ENCODE assay signal across 9 mouse cellular contexts in genomic region chr11:87817443-87817773, GRCm38 (mm10). TPM values are rescaled to one million over a fixed set of nuclear protein-coding genes. Genes with fewer than 3 reads are reported as not detected.
DNase-seq lines count a peak whose midpoint lies in the region; ATAC-seq and TF ChIP-seq lines count a peak whose summit lies in the region.
"Had no signal": no experiment of that assay in that cellular context is flagged by ENCODE, and none has a peak within 500 bp of the region (broad histone marks: within the 10 kb centered on the region; RNA-seq: fewer than 3 reads in every experiment).

No protein-coding gene starts in this region.

- no peak for DNase-seq in kidney, adult 9 months
- DNase-seq in hindbrain, postnatal 0 days (ENCODE audit: low spot score) = no peak
- no peak for DNase-seq in midbrain, postnatal 0 days (ENCODE audit: low spot score)
- no peak for DNase-seq in right cerebral cortex, postnatal 25 days
- DNase-seq in thymus, postnatal 36 days = no peak
- no peak for DNase-seq in spleen, postnatal 36 days (ENCODE audit: low spot score in 2 of 2)

- H3K4me1 ChIP-seq in kidney, embryonic 14.5 days (ENCODE audit: control insufficient read depth, insufficient read depth, low read length) = no peaks in the 10 kb centered on the region; the same call in 1 of the 2 replicates
- no peaks in the 10 kb centered on the region for H3K4me1 ChIP-seq in cortical plate, adult 2 months (ENCODE audit: control insufficient read depth, insufficient read depth, low read length)
- peaks cover 6% of the 10 kb centered on the region; the same call in 1 of the 2 replicates for H3K4me1 ChIP-seq in hindbrain, postnatal 0 days (ENCODE audit: insufficient read depth, low read length)
- peaks cover 4% of the 10 kb centered on the region for H3K4me1 ChIP-seq in midbrain, postnatal 0 days (ENCODE audit: insufficient read depth, low read length)

- no peak for TF ChIP-seq CTCF in cortical plate, adult 2 months (IDR thresholded peaks at IDR 0.05; ENCODE audit: extremely low read depth, insufficient read depth, low read length)
- no peak for TF ChIP-seq CTCF in hindbrain, postnatal 0 days (IDR thresholded peaks at IDR 0.05; ENCODE audit: low read depth)
- TF ChIP-seq CTCF in midbrain, postnatal 0 days (IDR thresholded peaks at IDR 0.05) = no peak

- H3K27me3 ChIP-seq in kidney, embryonic 14.5 days (ENCODE audit: control insufficient read depth, insufficient read depth, low read length) = no peaks in the 10 kb centered on the region
- no peaks in the 10 kb centered on the region for H3K27me3 ChIP-seq in hindbrain, postnatal 0 days (ENCODE audit: insufficient read depth, low read length)
- H3K27me3 ChIP-seq in midbrain, postnatal 0 days (ENCODE audit: insufficient read depth, low read length) = no peaks in the 10 kb centered on the region

- no peaks in the 10 kb centered on the region for H3K36me3 ChIP-seq in kidney, embryonic 14.5 days (ENCODE audit: control insufficient read depth, insufficient read depth, low read length)
- no peaks in the 10 kb centered on the region for H3K36me3 ChIP-seq in hindbrain, postnatal 0 days (ENCODE audit: insufficient read depth, low read length)
- no peaks in the 10 kb centered on the region for H3K36me3 ChIP-seq in midbrain, postnatal 0 days (ENCODE audit: insufficient read depth, low read length)

- no peaks in the 10 kb centered on the region for H3K9me3 ChIP-seq in kidney, embryonic 14.5 days (ENCODE audit: control insufficient read depth, low read length)
- no peaks in the 10 kb centered on the region for H3K9me3 ChIP-seq in hindbrain, postnatal 0 days (ENCODE audit: low read length)
- no peaks in the 10 kb centered on the region for H3K9me3 ChIP-seq in midbrain, postnatal 0 days (ENCODE audit: low read length)

- 32% methylated on average over 4 of the region's 4 CpGs for WGBS in kidney, embryonic 14.5 days
- 33% methylated on average over 4 of the region's 4 CpGs for WGBS in hindbrain, postnatal 0 days
- WGBS in midbrain, postnatal 0 days = 33% methylated on average over 4 of the region's 4 CpGs

- no peak for ATAC-seq in kidney, embryonic 14.5 days (ENCODE audit: low FRiP score, low TSS enrichment)
- ATAC-seq in hindbrain, postnatal 0 days = no peak
- ATAC-seq in midbrain, postnatal 0 days (ENCODE audit: low FRiP score) = peak; percentile 5

- no peak overlapping the region for H3K27ac ChIP-seq in kidney, embryonic 14.5 days (ENCODE audit: low read depth, low read length)
- H3K27ac ChIP-seq in cortical plate, adult 2 months (ENCODE audit: insufficient read depth, low read length) = no peak overlapping the region
- H3K27ac ChIP-seq in hindbrain, postnatal 0 days = peak overlapping the region; percentile 67; the same call in 1 of the 2 replicates
- peak overlapping the region; percentile 47; the same call in 1 of the 2 replicates for H3K27ac ChIP-seq in midbrain, postnatal 0 days (ENCODE audit: low read depth, low read length)

- no peak for TF ChIP-seq POLR2A in cortical plate, adult 2 months (IDR thresholded peaks at IDR 0.05; ENCODE audit: extremely low read depth, insufficient read depth, low read length)

- 0 out of 2 replicates have a peak overlapping the region, but pooled peaks have one; percentile 51 for H3K9ac ChIP-seq in kidney, embryonic 14.5 days (ENCODE audit: low read depth, low read length)
- H3K9ac ChIP-seq in hindbrain, postnatal 0 days (replicated peaks; ENCODE audit: low read length) = peak overlapping the region; percentile 49
- H3K9ac ChIP-seq in midbrain, postnatal 0 days (replicated peaks; ENCODE audit: low read length, poor library complexity, severe bottlenecking) = peak overlapping the region; percentile 55

- peak overlapping the region; percentile 72 for H3K4me2 ChIP-seq in kidney, embryonic 14.5 days (replicated peaks; ENCODE audit: low read depth, low read length)
- H3K4me2 ChIP-seq in hindbrain, postnatal 0 days (ENCODE audit: low read depth, low read length) = peak overlapping the region; percentile 66
- peak overlapping the region; percentile 62 for H3K4me2 ChIP-seq in midbrain, postnatal 0 days (ENCODE audit: low read depth, low read length, poor library complexity, severe bottlenecking)

- peak overlapping the region; percentile 38 for H3K4me3 ChIP-seq in kidney, embryonic 14.5 days (ENCODE audit: low read length)
- H3K4me3 ChIP-seq in cortical plate, adult 2 months (ENCODE audit: insufficient read depth, low read length) = peak overlapping the region; percentile 41
- H3K4me3 ChIP-seq in hindbrain, postnatal 0 days (ENCODE audit: low read length) = peak overlapping the region; percentile 33
- peak overlapping the region; percentile 36 for H3K4me3 ChIP-seq in midbrain, postnatal 0 days (ENCODE audit: low read depth, low read length)

RNA-seq across cellular contexts. Expression of gene Lpo, which starts 10.7 kb away (rescaled TPM):
- polyA plus RNA-seq in kidney, embryonic 14.5 days (2014; fragmentation: Nextera tagmentation; extraction: Ambion mirVana) = 0.10 TPM in 1 of 2 replicates, not detected in the other
- polyA plus RNA-seq in cortical plate, adult 2 months (2012; rRNA removed) = 0.72 and 2.4 TPM in 2 replicates
- total RNA-seq in hindbrain, postnatal 0 days (2014; rRNA removed) = 3.4 and 4.9 TPM in 2 replicates
- 3.3 and 4.3 TPM in 2 replicates for polyA plus RNA-seq in hindbrain, postnatal 0 days (2015; fragmentation: Nextera tagmentation; extraction: Ambion mirVana)
- 1.5 and 2.5 TPM in 2 replicates for total RNA-seq in midbrain, postnatal 0 days (2014; rRNA removed)
- 3.8 and 4.0 TPM in 2 replicates for polyA plus RNA-seq in midbrain, postnatal 0 days (2015; fragmentation: Nextera tagmentation; extraction: Ambion mirVana)
- total RNA-seq: MEL had no signal

RNA-seq across cellular contexts. Expression of gene Mpo, which starts 24.0 kb away (rescaled TPM):
- 0.41 TPM in 1 of 2 replicates, not detected in the other for polyA plus RNA-seq in kidney, embryonic 14.5 days (2014; fragmentation: Nextera tagmentation; extraction: Ambion mirVana)
- polyA plus RNA-seq in cortical plate, adult 2 months (2012; rRNA removed) = 0.06 TPM in 1 of 2 replicates, not detected in the other
- 0.37 TPM in 1 of 2 replicates, not detected in the other for total RNA-seq in hindbrain, postnatal 0 days (2014; rRNA removed)
- polyA plus RNA-seq in hindbrain, postnatal 0 days (2015; fragmentation: Nextera tagmentation; extraction: Ambion mirVana) = 0.10 and 0.55 TPM in 2 replicates
- 0.19 TPM in 1 of 2 replicates, not detected in the other for total RNA-seq in midbrain, postnatal 0 days (2014; rRNA removed)
- polyA plus RNA-seq in midbrain, postnatal 0 days (2015; fragmentation: Nextera tagmentation; extraction: Ambion mirVana) = 0.20 TPM in 1 of 2 replicates, not detected in the other
- total RNA-seq: MEL had no signal

RNA-seq across cellular contexts. Expression of gene Mks1, which starts 35.6 kb away (rescaled TPM):
- polyA plus RNA-seq in kidney, embryonic 14.5 days (2014; fragmentation: Nextera tagmentation; extraction: Ambion mirVana) = 10.0 and 15.6 TPM in 2 replicates
- 9.8 and 11.8 TPM in 2 replicates for polyA plus RNA-seq in cortical plate, adult 2 months (2012; rRNA removed)
- total RNA-seq in hindbrain, postnatal 0 days (2014; rRNA removed) = 10.2 and 17.4 TPM in 2 replicates
- polyA plus RNA-seq in hindbrain, postnatal 0 days (2015; fragmentation: Nextera tagmentation; extraction: Ambion mirVana) = 8.0 and 8.4 TPM in 2 replicates
- 9.1 and 16.0 TPM in 2 replicates for total RNA-seq in midbrain, postnatal 0 days (2014; rRNA removed)
- 8.5 and 10.5 TPM in 2 replicates for polyA plus RNA-seq in midbrain, postnatal 0 days (2015; fragmentation: Nextera tagmentation; extraction: Ambion mirVana)

RNA-seq across cellular contexts. Expression of gene Tspoap1, which starts 57.1 kb away (rescaled TPM):
- 3.0 and 4.2 TPM in 2 replicates for polyA plus RNA-seq in kidney, embryonic 14.5 days (2014; fragmentation: Nextera tagmentation; extraction: Ambion mirVana)
- 269 and 297 TPM in 2 replicates for polyA plus RNA-seq in cortical plate, adult 2 months (2012; rRNA removed)
- total RNA-seq in hindbrain, postnatal 0 days (2014; rRNA removed) = 103 and 137 TPM in 2 replicates
- 33.2 and 35.6 TPM in 2 replicates for polyA plus RNA-seq in hindbrain, postnatal 0 days (2015; fragmentation: Nextera tagmentation; extraction: Ambion mirVana)
- 206 and 215 TPM in 2 replicates for total RNA-seq in midbrain, postnatal 0 days (2014; rRNA removed)
- polyA plus RNA-seq in midbrain, postnatal 0 days (2015; fragmentation: Nextera tagmentation; extraction: Ambion mirVana) = 47.3 and 57.8 TPM in 2 replicates

RNA-seq across cellular contexts. Expression of gene Epx, which starts 57.9 kb away (rescaled TPM):
- 0.07 and 0.08 TPM in 2 replicates for polyA plus RNA-seq in kidney, embryonic 14.5 days (2014; fragmentation: Nextera tagmentation; extraction: Ambion mirVana)
- polyA plus RNA-seq in cortical plate, adult 2 months (2012; rRNA removed) = 0.53 and 0.90 TPM in 2 replicates
- 0.68 and 0.89 TPM in 2 replicates for total RNA-seq in hindbrain, postnatal 0 days (2014; rRNA removed)
- 1.6 and 2.2 TPM in 2 replicates for polyA plus RNA-seq in hindbrain, postnatal 0 days (2015; fragmentation: Nextera tagmentation; extraction: Ambion mirVana)
- 0.94 and 1.4 TPM in 2 replicates for total RNA-seq in midbrain, postnatal 0 days (2014; rRNA removed)
- 1.2 and 1.7 TPM in 2 replicates for polyA plus RNA-seq in midbrain, postnatal 0 days (2015; fragmentation: Nextera tagmentation; extraction: Ambion mirVana)
- total RNA-seq: MEL had no signal

Comparison
In these comparisons a context has a peak if more than half of its experiments do, and no peak if none do; other contexts are left out.
1. H3K27ac ChIP-seq: peak in hindbrain, postnatal 0 days (single experiment) and midbrain, postnatal 0 days (single experiment); none in kidney, embryonic 14.5 days (single experiment) and cortical plate, adult 2 months (single experiment).
2. Peak in every context shown above with its lines, with median percentiles within 50 percentile points of each other: H3K4me2 ChIP-seq, H3K4me3 ChIP-seq and H3K9ac ChIP-seq.